Mouse (Mus musculus): ENCODE measurements around the gene Olfr1252. TPM values are rescaled to one million over a fixed set of nuclear protein-coding genes. Genes with fewer than 3 reads are reported as not detected.

The Olfr1252 gene
- polyA plus RNA-seq (2015; fragmentation: Nextera tagmentation; extraction: Ambion mirVana) = not detected in 2 replicates

DNA sequence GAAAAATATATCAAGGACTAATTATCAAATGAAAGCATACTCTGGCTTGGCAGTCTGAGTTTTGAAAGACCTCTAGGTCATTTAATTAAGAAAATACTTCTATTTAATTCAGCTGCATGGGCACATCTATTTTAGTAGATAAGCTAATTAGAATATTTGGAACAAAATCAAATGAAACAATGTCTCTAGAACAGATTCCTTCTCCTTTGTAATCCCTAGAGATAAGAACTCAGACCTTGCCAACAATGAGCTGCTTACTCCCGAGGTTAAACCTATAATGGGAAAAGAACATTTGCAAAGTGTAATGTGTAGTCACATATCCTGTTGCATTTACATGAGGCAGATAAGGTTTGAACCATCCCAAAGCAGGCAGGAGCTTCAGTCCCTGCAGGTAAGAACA, at the start of gene Olfr1252:
Olfr1252 (minus strand) TSS at position 101 of the 400 bp plus-strand sequence.
- Histone ChIP-seq H3K27me3 (ENCODE audit: control insufficient read depth, insufficient read depth, low read depth, low read length) (no peaks in the 10 kb centered on the region), H3K9ac (ENCODE audit: low read depth, low read length) (no peak within 1 kb of the TSS), H3K4me1 (ENCODE audit: control insufficient read depth, low read depth, low read length) (no peaks in the 10 kb centered on the region), H3K9me3 (replicated peaks; ENCODE audit: control insufficient read depth, low read length) (no peaks in the 10 kb centered on the region), H3K4me3 (ENCODE audit: low read depth, low read length) (no peak within 1 kb of the TSS), H3K4me2 (ENCODE audit: low read depth, low read length) (no peak within 1 kb of the TSS), H3K27ac (ENCODE audit: low read length) (no peak within 1 kb of the TSS), H3K36me3 (ENCODE audit: control insufficient read depth, insufficient read depth) (no peaks in the 10 kb centered on the region)
- 29% methylated on average over 1 of the region's 1 CpGs for WGBS (ENCODE audit: insufficient replicate concordance)
- no peak for ATAC-seq (ENCODE audit: low read depth)

GRCm38 (mm10) chr2:89756990-89757389, 32.2 kb upstream of the Olfr1252 start, which contains the start of gene Olfr1253:
Olfr1253 (minus strand) TSS chr2:89757090.
- Histone ChIP-seq H3K9ac (ENCODE audit: low read depth, low read length) (no peak within 1 kb of the TSS), H3K4me1 (ENCODE audit: control insufficient read depth, low read depth, low read length) (no peaks in the 10 kb centered on the region), H3K27me3 (ENCODE audit: control insufficient read depth, insufficient read depth, low read depth, low read length) (no peaks in the 10 kb centered on the region), H3K27ac (ENCODE audit: low read length) (no peak within 1 kb of the TSS), H3K4me2 (ENCODE audit: low read depth, low read length) (no peak within 1 kb of the TSS), H3K4me3 (ENCODE audit: low read depth, low read length) (no peak within 1 kb of the TSS), H3K9me3 (replicated peaks; ENCODE audit: control insufficient read depth, low read length) (no peaks in the 10 kb centered on the region), H3K36me3 (ENCODE audit: control insufficient read depth, insufficient read depth) (no peaks in the 10 kb centered on the region)
- WGBS (ENCODE audit: insufficient replicate concordance) = 53% methylated on average over 1 of the region's 1 CpGs
- ATAC-seq (ENCODE audit: low read depth) = no peak

- H3K9me3 ChIP-seq (replicated peaks; ENCODE audit: control insufficient read depth, low read length) = no peaks in the 10 kb centered on the region
- H3K4me1 ChIP-seq (ENCODE audit: control insufficient read depth, low read depth, low read length) = no peaks in the 10 kb centered on the region
- no peak overlapping the region for H3K9ac ChIP-seq (ENCODE audit: low read depth, low read length)
- H3K4me2 ChIP-seq (ENCODE audit: low read depth, low read length) = no peak overlapping the region
- H3K36me3 ChIP-seq (ENCODE audit: control insufficient read depth, insufficient read depth) = no peaks in the 10 kb centered on the region
- H3K27me3 ChIP-seq (ENCODE audit: control insufficient read depth, insufficient read depth, low read depth, low read length) = no peaks in the 10 kb centered on the region
- no peak for ATAC-seq (ENCODE audit: low read depth)
- 73% methylated on average over 6 of the region's 6 CpGs for WGBS (ENCODE audit: insufficient replicate concordance)
- no peak overlapping the region for H3K27ac ChIP-seq (ENCODE audit: low read length)
- no peak overlapping the region for H3K4me3 ChIP-seq (ENCODE audit: low read depth, low read length)
Measured at GRCm38 (mm10) chr2:89691980-89692379, 32.8 kb downstream of the Olfr1252 start.

GRCm38 (mm10) chr2:89671836-89672235, 53.0 kb downstream of the Olfr1252 start, which contains the start of gene Olfr1251:
Olfr1251 (minus strand) TSS chr2:89671936.
- no peaks in the 10 kb centered on the region for H3K4me1 ChIP-seq (ENCODE audit: control insufficient read depth, low read depth, low read length)
- no peaks in the 10 kb centered on the region for H3K27me3 ChIP-seq (ENCODE audit: control insufficient read depth, insufficient read depth, low read depth, low read length)
- H3K4me2 ChIP-seq (ENCODE audit: low read depth, low read length) = no peak within 1 kb of the TSS
- no peaks in the 10 kb centered on the region for H3K36me3 ChIP-seq (ENCODE audit: control insufficient read depth, insufficient read depth)
- H3K4me3 ChIP-seq (ENCODE audit: low read depth, low read length) = no peak within 1 kb of the TSS
- no peak for ATAC-seq (ENCODE audit: low read depth)
- no peaks in the 10 kb centered on the region for H3K9me3 ChIP-seq (replicated peaks; ENCODE audit: control insufficient read depth, low read length)
- H3K27ac ChIP-seq (ENCODE audit: low read length) = no peak within 1 kb of the TSS
- H3K9ac ChIP-seq (ENCODE audit: low read depth, low read length) = no peak within 1 kb of the TSS

Other genes with a start within 250 kb of the Olfr1252 start
- not detected in 2 replicates for gene Olfr1241, start 237.9 kb downstream of the Olfr1252 start, polyA plus RNA-seq (2015; fragmentation: Nextera tagmentation; extraction: Ambion mirVana)
- gene Olfr1242, start 226.7 kb downstream of the Olfr1252 start, polyA plus RNA-seq (2015; fragmentation: Nextera tagmentation; extraction: Ambion mirVana) = not detected in 2 replicates
- not detected in 2 replicates for gene Olfr1243, start 193.5 kb downstream of the Olfr1252 start, polyA plus RNA-seq (2015; fragmentation: Nextera tagmentation; extraction: Ambion mirVana)
- not detected in 2 replicates for gene Olfr1245, start 146.6 kb downstream of the Olfr1252 start, polyA plus RNA-seq (2015; fragmentation: Nextera tagmentation; extraction: Ambion mirVana)
- gene Olfr1246, start 131.9 kb downstream of the Olfr1252 start, polyA plus RNA-seq (2015; fragmentation: Nextera tagmentation; extraction: Ambion mirVana) = not detected in 2 replicates
- not detected in 2 replicates for gene Olfr1247, start 110.9 kb downstream of the Olfr1252 start, polyA plus RNA-seq (2015; fragmentation: Nextera tagmentation; extraction: Ambion mirVana)
- not detected in 2 replicates for gene Olfr1248, start 106.8 kb downstream of the Olfr1252 start, polyA plus RNA-seq (2015; fragmentation: Nextera tagmentation; extraction: Ambion mirVana)
- gene Olfr1249, start 90.0 kb downstream of the Olfr1252 start, polyA plus RNA-seq (2015; fragmentation: Nextera tagmentation; extraction: Ambion mirVana) = not detected in 2 replicates
- not detected in 2 replicates for gene Olfr1250, start 63.5 kb downstream of the Olfr1252 start, polyA plus RNA-seq (2015; fragmentation: Nextera tagmentation; extraction: Ambion mirVana)
- not detected in 2 replicates for gene Olfr1251, start 53.1 kb downstream of the Olfr1252 start, polyA plus RNA-seq (2015; fragmentation: Nextera tagmentation; extraction: Ambion mirVana)
- not detected in 2 replicates for gene Olfr1253, start 32.1 kb upstream of the Olfr1252 start, polyA plus RNA-seq (2015; fragmentation: Nextera tagmentation; extraction: Ambion mirVana)
- gene Olfr1254, start 68.6 kb upstream of the Olfr1252 start, polyA plus RNA-seq (2015; fragmentation: Nextera tagmentation; extraction: Ambion mirVana) = not detected in 2 replicates
- not detected in 2 replicates for gene Olfr1255, start 87.0 kb upstream of the Olfr1252 start, polyA plus RNA-seq (2015; fragmentation: Nextera tagmentation; extraction: Ambion mirVana)
- not detected in 2 replicates for gene Olfr1256, start 116.5 kb upstream of the Olfr1252 start, polyA plus RNA-seq (2015; fragmentation: Nextera tagmentation; extraction: Ambion mirVana)
- gene Olfr48, start 123.2 kb upstream of the Olfr1252 start, polyA plus RNA-seq (2015; fragmentation: Nextera tagmentation; extraction: Ambion mirVana) = not detected in 2 replicates
- not detected in 2 replicates for gene Olfr1257, start 153.4 kb upstream of the Olfr1252 start, polyA plus RNA-seq (2015; fragmentation: Nextera tagmentation; extraction: Ambion mirVana)
- not detected in 2 replicates for gene Olfr1258, start 202.3 kb upstream of the Olfr1252 start, polyA plus RNA-seq (2015; fragmentation: Nextera tagmentation; extraction: Ambion mirVana)
- gene Olfr1259, start 223.7 kb upstream of the Olfr1252 start, polyA plus RNA-seq (2015; fragmentation: Nextera tagmentation; extraction: Ambion mirVana) = not detected in 2 replicates
- gene Olfr1260, start 249.3 kb upstream of the Olfr1252 start, polyA plus RNA-seq (2015; fragmentation: Nextera tagmentation; extraction: Ambion mirVana) = not detected in 2 replicates

All from liver, embryonic 16.5 days (tissue).